Comparison of ENCODE assay signal across 8 mouse cellular contexts in the genomic region with DNA sequence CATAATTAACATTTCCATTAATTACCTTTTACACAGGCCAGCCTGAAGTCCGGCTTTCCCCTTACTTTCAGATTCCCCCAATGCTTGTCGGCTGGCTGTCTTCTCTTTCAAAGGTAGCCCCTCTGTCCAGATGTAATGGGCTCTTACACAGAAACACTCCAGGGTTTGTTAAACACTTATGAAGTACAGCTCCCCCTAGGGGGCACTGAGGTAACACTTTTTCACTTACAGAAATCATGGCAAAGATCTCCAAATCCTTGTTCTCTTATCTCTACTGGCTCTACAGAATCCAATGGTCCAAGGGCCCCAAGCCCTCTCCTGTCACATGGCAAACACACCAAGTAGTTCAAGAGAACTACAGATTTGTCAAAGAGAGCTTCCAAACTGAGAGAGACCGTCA. TPM values are rescaled to one million over a fixed set of nuclear protein-coding genes. Genes with fewer than 3 reads are reported as not detected.
DNase-seq lines count a peak whose midpoint lies in the region; ATAC-seq and TF ChIP-seq lines count a peak whose summit lies in the region.

No protein-coding gene starts in this region.

- H3K4me2 ChIP-seq in liver, embryonic 12.5 days, result no peak overlapping the region

- no peaks in the 10 kb centered on the region for H3K27me3 ChIP-seq in liver, adult 2 months (ENCODE audit: control insufficient read depth, insufficient read depth, low read length)
- H3K27me3 ChIP-seq in liver, embryonic 12.5 days (replicated peaks), result 0 out of 2 replicates have a peak, but pooled peaks cover 7% of the 10 kb centered on the region

- H3K4me1 ChIP-seq in liver, adult 2 months (ENCODE audit: control insufficient read depth, insufficient read depth, low read length), result peaks cover 10% of the 10 kb centered on the region
- H3K4me1 ChIP-seq in liver, embryonic 12.5 days, result no peaks in the 10 kb centered on the region

- H3K9me3 ChIP-seq in liver, embryonic 12.5 days (replicated peaks), result no peaks in the 10 kb centered on the region

- no peak overlapping the region for H3K4me3 ChIP-seq in liver, adult 2 months (ENCODE audit: insufficient read depth, low read depth, low read length)
- H3K4me3 ChIP-seq in liver, embryonic 12.5 days, result no peak overlapping the region

- TF ChIP-seq POLR2A in liver, adult 2 months (IDR thresholded peaks at IDR 0.05; ENCODE audit: extremely low read depth, insufficient read depth, low read length), result no peak

- peak overlapping the region; percentile 60 for H3K27ac ChIP-seq in liver, adult 2 months (replicated peaks; ENCODE audit: insufficient read depth, low read depth, low read length)
- no peak overlapping the region for H3K27ac ChIP-seq in liver, embryonic 12.5 days

- 78% methylated on average over 3 of the region's 3 CpGs for WGBS in liver, adult 2 months
- WGBS in liver, embryonic 12.5 days (ENCODE audit: insufficient replicate concordance), result 58% methylated on average over 3 of the region's 3 CpGs

- no peaks in the 10 kb centered on the region for H3K79me2 ChIP-seq in liver, adult 2 months (ENCODE audit: control insufficient read depth, insufficient read depth, low read length)

- ATAC-seq in liver, embryonic 12.5 days, result no peak

- H3K36me3 ChIP-seq in liver, adult 2 months (ENCODE audit: control insufficient read depth, insufficient read depth, low read length), result no peaks in the 10 kb centered on the region; the same call in 1 of the 2 replicates
- no peaks in the 10 kb centered on the region for H3K36me3 ChIP-seq in liver, embryonic 12.5 days

- TF ChIP-seq CTCF in liver, adult 2 months (IDR thresholded peaks at IDR 0.05; ENCODE audit: low read depth, low read length), result no peak

- DNase-seq in embryo, embryonic 10 days (ENCODE audit: low spot score), result peak; percentile 45
- DNase-seq in embryo, embryonic 9.5 days (ENCODE audit: extremely low spot score), result no peak
- DNase-seq in liver, adult 2 months (ENCODE audit: extremely low read depth, low read depth, low spot score), result peak; percentile 78
- peak; percentile 12 for DNase-seq in c-Kit-negative CD71-positive TER-119-positive erythroid progenitor cells, embryonic 14.5 days (ENCODE audit: low read depth, low spot score)
- peak; percentile 11 for DNase-seq in left cerebral cortex, postnatal 4 days
- DNase-seq in spleen, postnatal 36 days (ENCODE audit: low spot score in 2 of 2), result peak; percentile 15 to 57
- no peak for DNase-seq in ovary, postnatal 10 days (ENCODE audit: low spot score)

- intact Hi-C loops in left cerebral cortex, postnatal 4 days (cut with DNase I), result no loop called here

- H3K9ac ChIP-seq in liver, adult 2 months (ENCODE audit: low read depth, low read length), result no peak overlapping the region
- no peak overlapping the region for H3K9ac ChIP-seq in liver, embryonic 12.5 days

RNA-seq across cellular contexts. Expression of gene Slc6a13, which starts 25.7 kb away (rescaled TPM):
- total RNA-seq in liver, adult 2 months (2014; rRNA removed), result 159 and 178 TPM in 2 replicates
- polyA plus RNA-seq in liver, adult 2 months (2012; rRNA removed), result 264 and 272 TPM in 2 replicates
- polyA plus RNA-seq in liver, embryonic 12.5 days (2016; fragmentation: Nextera tagmentation; extraction: Ambion mirVana), result 15.6 and 17.7 TPM in 2 replicates
- total RNA-seq in left cerebral cortex, postnatal 4 days (2021), result 10 to 100 TPM; 25.3 to 29.0 TPM

RNA-seq across cellular contexts. Expression of gene Usp18, which starts 28.6 kb away (rescaled TPM):
- 16.8 and 25.5 TPM in 2 replicates for total RNA-seq in liver, adult 2 months (2014; rRNA removed)
- 9.7 and 27.8 TPM in 2 replicates for polyA plus RNA-seq in liver, adult 2 months (2012; rRNA removed)
- 5.0 and 5.9 TPM in 2 replicates for polyA plus RNA-seq in liver, embryonic 12.5 days (2016; fragmentation: Nextera tagmentation; extraction: Ambion mirVana)
- not detected for total RNA-seq in left cerebral cortex, postnatal 4 days (2021)

Comparison
In these comparisons a context has a peak if more than half of its experiments do, and no peak if none do; other contexts are left out.
1. DNase-seq: peak in embryo, embryonic 10 days (single experiment), liver, adult 2 months (single experiment), c-Kit-negative CD71-positive TER-119-positive erythroid progenitor cells, embryonic 14.5 days (single experiment), left cerebral cortex, postnatal 4 days (single experiment) and spleen, postnatal 36 days (2 of 2); none in embryo, embryonic 9.5 days (single experiment) and ovary, postnatal 10 days (single experiment).
2. RNA of gene Usp18, which starts 28.6 kb away (total RNA-seq): 16.8 to 25.5 TPM in liver, adult 2 months; not detected in left cerebral cortex, postnatal 4 days; every median in the first group is over 10 times any median in the second.